Mouse (Mus musculus) heart, embryonic 16.5 days (tissue): ENCODE measurements around the gene Gpr45. TPM values are rescaled to one million over a fixed set of nuclear protein-coding genes. Genes with fewer than 3 reads are reported as not detected.

Experiments
- ATAC-seq: fragments of 200-750 bp; cut with Nextera tagmentation; replicated peaks from 2 replicates; pipeline ENCODE4 v1.8.0; 2017; ENCODE audit warnings: moderate number of reproducible peaks; ENCODE audit not compliant: insufficient read depth, low FRiP score; ENCODE audit errors: extremely low read depth
- H3K27ac ChIP-seq: fragments of 300-500 bp; sonication (generic); 2 replicates; pipeline ENCODE4 v1.5.1; 2014; ENCODE audit warnings: mild to moderate bottlenecking, low read length, control low read depth, moderate library complexity
- H3K27me3 ChIP-seq: fragments of 300-500 bp; sonication (generic); 2 replicates; pipeline ENCODE4 v1.6.1; 2014; ENCODE audit warnings: low read length, mixed read lengths; ENCODE audit not compliant: control insufficient read depth, insufficient read depth
- H3K36me3 ChIP-seq: fragments of 300-500 bp; sonication (generic); 2 replicates; pipeline ENCODE4 v1.6.1; 2014; ENCODE audit not compliant: control insufficient read depth, insufficient read depth
- H3K4me1 ChIP-seq: fragments of 300-500 bp; sonication (generic); 2 replicates; pipeline ENCODE4 v1.6.1; 2014; ENCODE audit warnings: low read length, mixed read lengths; ENCODE audit not compliant: control insufficient read depth, insufficient read depth
- H3K4me2 ChIP-seq: fragments of 300-500 bp; sonication (generic); 2 replicates; pipeline ENCODE4 v1.6.1; 2014; ENCODE audit warnings: low read depth, mild to moderate bottlenecking, control low read depth, low read length
- H3K4me3 ChIP-seq: fragments of 300-500 bp; sonication (generic); 2 replicates; pipeline ENCODE4 v1.5.1; 2014; ENCODE audit warnings: mild to moderate bottlenecking, control low read depth, low read length
- H3K9ac ChIP-seq: fragments of 300-500 bp; sonication (generic); 2 replicates; pipeline ENCODE4 v1.6.1; 2014; ENCODE audit warnings: low read length, control low read depth
- H3K9me3 ChIP-seq: fragments of 300-500 bp; sonication (generic); replicated peaks from 2 replicates; pipeline ENCODE4 v1.6.1; 2016; ENCODE audit warnings: low read length; ENCODE audit not compliant: control insufficient read depth
- WGBS: fragments of 180-500 bp; shearing (Covaris S2); extraction: QIAGEN DNeasy Blood & Tissue Kit; methylation state at CpG from one replicate; pipeline ENCODE4 v1.1.7; 2014; 5-methylcytosine and 5-hydroxymethylcytosine counted together
- microRNA-seq: library from miRNA; unstranded; fragments of <30 nt; microRNA quantifications from one replicate; pipeline ENCODE4, GENCODE M21; 2017
- polyA plus RNA-seq: library from polyadenylated mRNA; unstranded; fragments of >200 nt; fragmentation: Nextera tagmentation; extraction: Ambion mirVana; gene quantifications from 2 replicates; pipeline ENCODE4 v1.2.1, GENCODE M21; 2015

Gene Gpr45
- polyA plus RNA-seq, 1 experiment from 2014 or later = 1.9 TPM

DNA sequence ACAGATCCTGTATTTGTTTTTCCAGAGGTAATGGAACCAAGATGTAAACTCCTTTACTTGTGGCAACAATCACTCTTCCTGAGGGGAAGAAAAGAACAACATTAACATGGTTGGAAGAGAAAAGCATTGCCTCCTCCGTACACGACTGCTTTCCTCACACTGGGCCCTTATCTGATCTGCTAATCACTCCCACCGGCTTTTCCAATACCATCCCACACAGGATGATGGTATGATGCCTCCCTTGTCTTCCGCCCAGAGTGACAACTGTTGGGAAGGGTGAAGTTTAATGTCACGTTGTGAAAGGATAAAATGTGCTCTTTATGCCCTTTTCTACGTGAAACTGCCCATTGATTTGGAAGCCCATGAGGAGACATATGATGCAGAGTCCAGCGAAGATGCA is 114.9 kb downstream of the Gpr45 start:
- Histone ChIP-seq H3K4me2 (no peak overlapping the region), H3K36me3 (peaks cover 23% of the 10 kb centered on the region), H3K9ac (no peak overlapping the region), H3K27ac (no peak overlapping the region), H3K9me3 (no peaks in the 10 kb centered on the region), H3K4me3 (no peak overlapping the region), H3K4me1 (no peaks in the 10 kb centered on the region), H3K27me3 (no peaks in the 10 kb centered on the region)
- 59% methylated on average over 7 of the region's 7 CpGs for WGBS
- no peak for ATAC-seq

DNA sequence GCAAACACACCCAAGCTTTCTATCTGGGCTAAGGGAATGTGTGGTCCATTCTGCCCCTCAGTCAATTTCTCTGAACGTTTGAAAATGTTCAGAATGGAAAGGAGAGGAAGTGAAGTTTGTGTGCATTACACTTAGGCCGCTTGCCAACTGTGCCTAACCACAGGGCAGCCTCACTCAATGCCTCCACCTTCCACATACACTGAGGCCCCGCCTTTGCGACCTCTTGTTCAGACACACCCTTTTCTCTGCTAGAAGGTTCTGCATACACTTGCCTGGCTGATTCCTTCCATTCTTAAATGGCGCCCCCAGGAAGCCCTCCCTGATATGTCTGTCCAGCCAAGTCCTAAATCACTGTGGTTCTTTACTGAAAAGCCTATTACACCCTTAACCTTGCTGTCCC is 118.1 kb downstream of the Gpr45 start:
- Histone ChIP-seq H3K27ac (no peak overlapping the region), H3K9me3 (no peaks in the 10 kb centered on the region), H3K4me2 (no peak overlapping the region), H3K4me1 (no peaks in the 10 kb centered on the region), H3K4me3 (no peak overlapping the region), H3K36me3 (peaks cover 22% of the 10 kb centered on the region), H3K27me3 (no peaks in the 10 kb centered on the region), H3K9ac (no peak overlapping the region)
- no peak for ATAC-seq
- 70% methylated on average over 5 of the region's 5 CpGs for WGBS

DNA sequence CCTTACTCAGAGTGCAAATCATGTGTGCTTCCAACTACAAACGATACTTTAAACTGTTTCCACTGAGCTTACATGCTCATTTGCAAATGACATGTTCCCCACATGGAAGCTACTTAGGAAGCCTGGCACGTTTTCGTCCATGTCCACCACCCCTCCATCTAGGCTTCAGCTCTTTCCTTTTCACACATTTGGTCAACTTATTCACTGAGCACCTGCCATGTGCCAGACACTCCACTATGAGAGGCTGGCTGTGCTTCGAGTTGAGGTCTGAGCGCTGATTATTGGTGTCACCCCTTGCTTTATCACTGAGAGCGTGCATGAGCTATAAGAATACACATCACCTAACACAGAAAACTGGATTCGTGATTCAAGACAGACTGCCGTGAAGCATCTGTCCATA is 119.4 kb downstream of the Gpr45 start:
- no peak overlapping the region for H3K27ac ChIP-seq
- no peak overlapping the region for H3K4me2 ChIP-seq
- H3K9ac ChIP-seq = no peak overlapping the region
- ATAC-seq = no peak
- H3K27me3 ChIP-seq = no peaks in the 10 kb centered on the region
- H3K36me3 ChIP-seq = peaks cover 14% of the 10 kb centered on the region
- WGBS = 90% methylated on average over 8 of the region's 8 CpGs
- no peak overlapping the region for H3K4me3 ChIP-seq
- no peaks in the 10 kb centered on the region for H3K4me1 ChIP-seq
- H3K9me3 ChIP-seq = no peaks in the 10 kb centered on the region

DNA sequence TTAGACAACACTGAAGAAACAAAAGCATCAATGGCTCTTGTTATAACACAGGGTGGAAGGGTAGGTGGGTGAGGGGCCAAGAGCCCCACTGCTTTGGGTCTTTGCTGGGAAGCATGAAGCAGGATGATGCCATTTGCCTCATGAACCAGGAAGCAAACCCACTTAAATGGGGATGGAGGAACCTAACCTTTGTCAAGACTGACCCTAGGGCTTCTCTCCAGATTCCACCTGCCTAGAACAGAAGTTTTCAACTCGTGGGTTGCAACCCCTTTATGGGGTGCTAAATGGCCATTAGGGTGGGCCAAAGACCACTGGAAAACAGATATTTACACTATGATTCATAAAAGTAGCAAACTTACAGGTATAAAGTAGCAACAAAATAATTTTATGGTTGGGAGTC is 119.9 kb downstream of the Gpr45 start:
- Histone ChIP-seq H3K27me3 (no peaks in the 10 kb centered on the region), H3K9me3 (no peaks in the 10 kb centered on the region), H3K4me1 (no peaks in the 10 kb centered on the region), H3K4me3 (no peak overlapping the region), H3K27ac (no peak overlapping the region), H3K9ac (no peak overlapping the region), H3K36me3 (peaks cover 10% of the 10 kb centered on the region), H3K4me2 (no peak overlapping the region)
- 63% methylated on average over 1 of the region's 1 CpGs for WGBS
- ATAC-seq = no peak

DNA sequence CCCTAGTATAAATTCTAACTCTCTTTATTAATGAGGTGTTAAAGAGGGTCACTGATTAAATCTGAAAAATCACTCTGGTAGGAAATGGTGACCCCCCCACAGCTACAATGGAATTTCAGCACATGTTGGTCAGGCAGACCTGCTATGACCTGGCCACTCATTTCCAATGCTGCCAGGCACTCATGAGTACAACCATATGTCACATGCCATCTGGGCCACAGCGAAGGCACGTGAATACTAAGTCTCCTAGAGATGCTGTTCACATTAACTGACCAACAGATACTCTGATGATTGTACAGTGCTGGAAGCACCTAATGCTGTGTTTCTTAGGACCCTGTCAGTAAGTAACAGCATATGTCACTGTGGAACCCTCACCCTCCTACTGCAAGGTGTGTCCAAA is 122.1 kb downstream of the Gpr45 start:
- H3K27ac ChIP-seq = no peak overlapping the region
- no peak overlapping the region for H3K9ac ChIP-seq
- 92% methylated on average over 2 of the region's 2 CpGs for WGBS

DNA sequence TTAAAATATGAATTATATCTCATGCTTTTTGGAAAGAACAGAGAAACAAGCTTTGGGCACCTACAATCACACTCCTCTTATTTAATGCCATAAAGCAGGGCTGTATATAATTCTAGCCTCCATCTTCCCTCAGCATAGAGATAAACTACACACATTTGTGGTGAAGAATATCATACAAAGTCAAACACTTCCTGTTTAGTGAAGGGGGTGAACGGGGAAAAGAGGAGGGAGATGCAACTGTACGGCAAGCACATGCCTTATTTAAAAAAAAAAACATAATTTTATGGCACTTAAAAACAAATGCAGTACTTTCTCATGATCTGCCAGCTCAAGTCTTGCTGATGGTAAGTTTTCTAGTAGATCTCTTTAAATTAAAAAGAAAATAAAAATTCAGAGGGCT is 125.5 kb downstream of the Gpr45 start:
- WGBS = 63% methylated on average over 2 of the region's 2 CpGs
- no peaks in the 10 kb centered on the region for H3K4me1 ChIP-seq
- no peak overlapping the region for H3K9ac ChIP-seq
- H3K36me3 ChIP-seq = peaks cover 4% of the 10 kb centered on the region; the same call in 1 of the 2 replicates
- no peak overlapping the region for H3K4me3 ChIP-seq
- no peak for ATAC-seq
- no peak overlapping the region for H3K4me2 ChIP-seq
- no peak overlapping the region for H3K27ac ChIP-seq
- no peaks in the 10 kb centered on the region for H3K9me3 ChIP-seq
- H3K27me3 ChIP-seq = no peaks in the 10 kb centered on the region

More for the DNA sequence above, 122.1 kb downstream of the Gpr45 start:
- no peaks in the 10 kb centered on the region for H3K9me3 ChIP-seq
- H3K36me3 ChIP-seq = peaks cover 7% of the 10 kb centered on the region; the same call in 1 of the 2 replicates
- ATAC-seq = no peak
- H3K27me3 ChIP-seq = no peaks in the 10 kb centered on the region
- H3K4me1 ChIP-seq = no peaks in the 10 kb centered on the region
- H3K4me3 ChIP-seq = no peak overlapping the region
- H3K4me2 ChIP-seq = no peak overlapping the region

DNA sequence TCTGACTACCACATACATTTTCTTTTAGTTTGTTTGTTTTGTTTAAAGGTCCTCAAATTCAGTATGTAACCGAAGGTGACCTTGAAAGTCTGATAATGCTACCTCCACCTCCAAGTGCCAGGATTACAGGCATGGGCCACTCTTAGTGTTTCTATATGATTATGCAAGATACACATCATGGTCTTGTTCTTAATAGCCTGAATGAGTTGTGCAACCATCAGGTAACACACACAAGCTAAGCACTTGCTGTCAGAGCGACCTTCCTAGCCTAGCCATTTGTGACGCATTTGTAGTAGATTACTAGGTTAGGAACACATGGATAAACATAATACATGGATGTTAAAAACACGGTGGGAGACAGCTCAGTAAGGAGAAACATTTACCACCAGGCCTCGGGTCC is 130.3 kb downstream of the Gpr45 start:
- H3K27ac ChIP-seq = no peak overlapping the region
- H3K4me1 ChIP-seq = no peaks in the 10 kb centered on the region
- no peaks in the 10 kb centered on the region for H3K9me3 ChIP-seq
- H3K4me3 ChIP-seq = no peak overlapping the region
- no peak overlapping the region for H3K4me2 ChIP-seq
- H3K27me3 ChIP-seq = no peaks in the 10 kb centered on the region
- 83% methylated on average over 5 of the region's 5 CpGs for WGBS
- no peak for ATAC-seq
- H3K9ac ChIP-seq = no peak overlapping the region
- H3K36me3 ChIP-seq = no peaks in the 10 kb centered on the region

Small RNA genes within 50 kb of the gene (microRNA-seq; reads per million reads assigned to microRNA genes)
- not detected for gene Gm24001

Other genes with a start within 250 kb of the Gpr45 start
- 71.7 and 79.6 TPM in 2 replicates for gene Mrps9, start 101.6 kb upstream of the Gpr45 start, polyA plus RNA-seq
- 7.2 and 7.3 TPM in 2 replicates for gene Tgfbrap1, start 145.8 kb downstream of the Gpr45 start, polyA plus RNA-seq
- gene AI597479, start 145.8 kb downstream of the Gpr45 start, polyA plus RNA-seq = 24.5 and 24.8 TPM in 2 replicates
- gene Fhl2, start 244.1 kb downstream of the Gpr45 start, polyA plus RNA-seq = 426 and 443 TPM in 2 replicates